Mouse (Mus musculus) layer of hippocampus, adult 2 months (tissue): ENCODE measurements around the gene Tm7sf2. TPM values are rescaled to one million over a fixed set of nuclear protein-coding genes. Genes with fewer than 3 reads are reported as not detected.
"Not testable (repeated sequence)": the region's sequence is repeated elsewhere in the genome, so short reads cannot be mapped to it uniquely, and the experiment has no call there.

Experiments
- DNase-seq, 2 experiments: peaks; one replicate each; pipeline ENCODE4 v3.0.0; 2022; ENCODE audit warnings: low spot score in 2 of 2
- H3K27ac ChIP-seq: fragments of 200-600 bp; 2 replicates; pipeline ENCODE4 v1.8.1; 2022
- H3K4me3 ChIP-seq: fragments of 200-600 bp; 2 replicates; pipeline ENCODE4 v1.8.1; 2022; ENCODE audit warnings: mild to moderate bottlenecking
- CTCF ChIP-seq: fragments of 200-600 bp; conservative IDR thresholded peaks from 2 replicates; pipeline ENCODE4 v1.8.1; 2022; ENCODE audit warnings: antibody characterized with exemption, mild to moderate bottlenecking, moderate library complexity
- total RNA-seq, 2 experiments: library from RNA; stranded (reverse); gene quantifications; 2 replicates each; pipeline ENCODE4 v1.2.3; 2021

The Tm7sf2 gene
- total RNA-seq, 2 experiments from 2014 or later: 25.3 to 26.0 TPM

- H3K27ac ChIP-seq: peak within 1 kb of the TSS; percentile 99
- peak; percentile 89 to 95 for DNase-seq
- peak within 1 kb of the TSS; percentile 99 for H3K4me3 ChIP-seq
- no peak for TF ChIP-seq CTCF
Observed at GRCm38 (mm10) chr19:6046294-6047153, 21.6 kb downstream of the Tm7sf2 start, which contains the start of gene Syvn1. TSS of gene Syvn1 (plus strand) at chr19:6046576.

DNA sequence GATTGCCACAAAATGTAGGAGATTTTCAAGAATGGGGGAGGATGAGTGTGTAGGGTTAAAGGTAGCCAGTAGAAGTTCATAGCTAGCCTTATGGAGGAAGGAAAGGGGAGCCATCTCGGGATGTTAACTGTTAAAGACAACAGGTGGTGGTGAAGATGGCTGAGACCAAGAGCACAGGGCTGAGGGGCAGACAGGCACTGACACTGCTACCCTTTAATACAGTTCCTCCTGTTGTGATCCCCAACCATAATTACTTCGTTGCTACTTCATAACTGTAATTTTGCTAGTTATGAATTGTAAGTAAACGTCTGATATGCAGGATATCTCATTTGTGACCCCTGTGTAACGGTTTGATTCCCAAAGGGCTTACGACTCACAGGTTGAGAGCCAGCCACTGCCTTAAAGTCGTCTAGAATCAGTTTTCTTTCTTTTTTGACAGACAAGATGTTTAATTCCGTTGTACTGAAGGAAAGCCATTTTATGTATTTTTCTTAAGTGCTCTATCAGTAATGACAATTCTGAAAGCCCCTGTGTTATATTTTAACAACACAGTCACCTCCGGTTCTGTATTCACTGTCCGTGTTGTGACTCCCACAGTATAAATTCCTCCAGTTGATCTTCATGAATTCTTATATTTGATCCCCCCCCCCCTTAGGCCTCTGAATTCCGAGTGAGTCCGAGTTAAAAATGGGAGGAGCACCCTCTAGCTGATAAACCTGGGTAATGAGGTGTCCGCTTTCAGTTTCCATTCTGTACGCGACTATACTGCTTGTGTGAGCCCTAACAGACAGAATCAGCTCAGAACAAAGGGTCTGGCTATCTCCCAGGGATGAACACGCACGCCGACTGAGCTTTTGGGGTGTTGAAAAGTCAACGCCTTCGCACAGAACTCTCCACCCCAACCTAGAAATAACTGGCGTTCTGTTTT is 22.5 kb downstream of the Tm7sf2 start:
- DNase-seq: no peak
- H3K27ac ChIP-seq: peak overlapping the region; percentile 99
- peak; percentile 34 for TF ChIP-seq CTCF
- H3K4me3 ChIP-seq: peak overlapping the region; percentile 99

DNA sequence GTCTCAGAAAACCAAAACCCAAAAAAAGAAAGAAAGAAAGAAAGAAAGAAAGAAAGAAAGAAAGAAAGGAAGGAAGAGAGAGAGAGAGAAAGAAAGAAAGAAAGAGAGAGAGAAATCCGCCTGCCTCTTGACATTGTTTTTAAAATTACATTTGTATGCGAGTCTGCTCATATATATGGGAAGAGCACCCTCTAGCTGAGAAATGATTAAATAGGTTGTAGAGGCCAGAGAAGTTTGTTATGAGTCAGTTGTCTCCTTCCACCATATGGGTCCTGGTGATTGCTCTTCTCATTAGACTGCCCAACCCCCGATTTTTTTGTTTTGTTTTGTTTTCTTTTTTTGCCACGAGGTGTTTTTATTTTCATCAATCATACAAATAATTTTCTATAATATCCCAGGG is 24.1 kb downstream of the Tm7sf2 start:
- DNase-seq, H3K4me3 ChIP-seq, H3K27ac ChIP-seq: not testable (repeated sequence)
- peak; percentile 71 for TF ChIP-seq CTCF

- no peak overlapping the region for H3K27ac ChIP-seq
- no peak for TF ChIP-seq CTCF
- no peak overlapping the region for H3K4me3 ChIP-seq
- DNase-seq: no peak
Observed at GRCm38 (mm10) chr19:6042293-6042692, 25.9 kb downstream of the Tm7sf2 start.

- H3K27ac ChIP-seq: no peak overlapping the region
- no peak for DNase-seq
- no peak overlapping the region for H3K4me3 ChIP-seq
- TF ChIP-seq CTCF: peak; percentile 56
Observed at GRCm38 (mm10) chr19:6040002-6040401, 28.2 kb downstream of the Tm7sf2 start.

GRCm38 (mm10) chr19:6038326-6038725 is 29.8 kb downstream of the Tm7sf2 start:
- TF ChIP-seq CTCF: no peak
- Histone ChIP-seq H3K27ac (no peak overlapping the region), H3K4me3 (no peak overlapping the region)
- no peak for DNase-seq

DNA sequence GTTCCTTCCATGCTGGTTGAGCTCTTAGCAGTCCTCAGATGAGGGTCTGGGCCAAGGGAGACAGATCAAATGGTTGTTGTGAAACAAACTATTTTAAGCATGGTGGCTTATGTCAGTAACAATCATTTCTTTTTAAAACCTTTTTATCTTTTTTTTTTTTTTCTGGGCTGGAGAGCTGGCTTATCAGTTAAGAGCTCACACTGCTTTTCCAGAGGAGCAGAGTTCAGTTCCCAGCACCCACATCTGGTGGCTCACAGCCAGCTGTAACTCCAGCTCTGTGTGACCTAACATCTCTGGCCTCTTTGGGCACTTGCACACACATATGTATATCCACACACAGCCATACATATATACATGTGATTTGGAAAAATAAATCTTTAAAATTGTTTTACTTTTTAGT is 30.5 kb downstream of the Tm7sf2 start:
- Histone ChIP-seq H3K4me3 (no peak overlapping the region), H3K27ac (no peak overlapping the region)
- no peak for DNase-seq
- no peak for TF ChIP-seq CTCF

- no peak for TF ChIP-seq CTCF
- H3K4me3 ChIP-seq: no peak overlapping the region
- DNase-seq: no peak
- H3K27ac ChIP-seq: no peak overlapping the region
Observed at GRCm38 (mm10) chr19:6035966-6036585, 32.1 kb downstream of the Tm7sf2 start.

DNA sequence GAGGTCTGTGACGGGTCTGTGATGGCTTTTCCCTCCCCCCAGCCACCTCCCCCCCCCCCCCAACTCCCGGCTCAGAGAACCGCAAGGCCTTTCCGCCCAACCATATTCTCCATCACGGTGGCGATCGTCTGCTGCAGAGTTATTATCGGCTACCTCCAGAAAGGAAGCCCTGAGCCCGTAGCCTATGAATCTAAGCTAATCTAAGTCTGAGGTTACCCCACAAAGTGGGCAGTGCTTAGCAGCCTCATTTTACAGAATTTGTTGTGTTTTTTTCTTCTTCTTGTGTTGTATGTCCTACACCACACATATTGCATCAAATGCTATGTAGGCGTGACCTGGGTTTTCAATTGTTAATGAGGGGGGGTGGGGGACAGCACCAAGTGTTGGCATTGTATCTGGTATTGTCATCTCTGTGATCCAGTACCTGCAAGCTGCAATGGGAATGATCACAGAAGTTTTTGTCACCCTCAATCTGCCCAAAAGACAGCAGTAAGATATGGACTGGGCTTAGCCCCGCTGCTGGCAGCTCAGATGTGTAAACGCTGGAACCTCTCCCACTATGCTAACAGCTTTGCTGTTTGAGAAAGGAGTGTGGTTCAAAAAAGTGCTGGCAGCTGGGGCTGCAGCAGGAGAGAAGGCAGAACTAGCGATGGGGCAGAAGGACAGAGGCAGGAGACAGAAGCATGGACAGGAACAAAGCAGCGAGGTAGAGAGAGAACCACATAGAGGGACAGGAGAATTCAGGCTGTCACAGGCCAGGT is 37.5 kb downstream of the Tm7sf2 start:
- TF ChIP-seq CTCF: no peak
- DNase-seq: no peak
- no peak overlapping the region for H3K27ac ChIP-seq
- H3K4me3 ChIP-seq: no peak overlapping the region

DNA sequence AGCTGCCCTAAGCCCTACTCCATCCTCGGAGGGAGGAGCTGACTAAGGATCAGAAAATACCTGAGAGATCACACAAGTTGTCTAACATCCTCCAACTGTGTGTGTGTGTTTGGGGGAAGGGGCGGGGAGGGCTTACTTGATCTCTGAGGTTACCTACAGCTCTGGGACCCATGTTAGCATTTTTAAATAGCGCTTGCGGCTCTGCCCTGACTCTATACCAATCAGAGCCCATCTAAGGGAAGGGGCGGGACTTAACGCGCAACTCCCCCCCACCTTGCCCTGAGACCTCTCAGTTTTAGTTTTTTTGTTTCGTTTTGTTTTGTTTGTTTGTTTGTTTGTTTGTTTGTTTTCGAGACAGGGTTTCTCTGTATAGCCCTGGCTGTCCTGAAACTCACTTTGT is 38.7 kb downstream of the Tm7sf2 start:
- no peak for TF ChIP-seq CTCF

DNA sequence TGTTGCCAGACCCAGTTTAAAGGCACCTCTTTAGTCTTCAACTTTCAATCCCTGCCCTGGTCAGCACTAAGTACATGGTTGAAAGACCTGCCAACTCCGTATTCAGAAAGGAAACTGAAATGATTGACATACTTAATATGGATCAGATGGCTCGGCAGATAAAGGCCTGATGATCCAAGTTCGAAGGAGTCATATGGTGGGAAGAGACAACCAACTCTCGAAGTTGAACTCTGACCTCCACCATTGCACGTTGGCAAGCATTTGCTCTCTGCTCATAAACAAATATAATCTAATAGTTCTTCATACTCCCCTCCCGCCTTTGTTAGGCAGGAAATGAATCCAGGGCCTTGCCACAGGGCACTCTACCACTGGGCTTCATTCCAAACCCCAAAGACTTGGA is 39.2 kb downstream of the Tm7sf2 start:
- DNase-seq: no peak
- H3K4me3 ChIP-seq: no peak overlapping the region
- no peak overlapping the region for H3K27ac ChIP-seq
- no peak for TF ChIP-seq CTCF

More for the DNA sequence above, 38.7 kb downstream of the Tm7sf2 start:
- no peak overlapping the region for H3K27ac ChIP-seq
- no peak for DNase-seq
- H3K4me3 ChIP-seq: no peak overlapping the region

DNA sequence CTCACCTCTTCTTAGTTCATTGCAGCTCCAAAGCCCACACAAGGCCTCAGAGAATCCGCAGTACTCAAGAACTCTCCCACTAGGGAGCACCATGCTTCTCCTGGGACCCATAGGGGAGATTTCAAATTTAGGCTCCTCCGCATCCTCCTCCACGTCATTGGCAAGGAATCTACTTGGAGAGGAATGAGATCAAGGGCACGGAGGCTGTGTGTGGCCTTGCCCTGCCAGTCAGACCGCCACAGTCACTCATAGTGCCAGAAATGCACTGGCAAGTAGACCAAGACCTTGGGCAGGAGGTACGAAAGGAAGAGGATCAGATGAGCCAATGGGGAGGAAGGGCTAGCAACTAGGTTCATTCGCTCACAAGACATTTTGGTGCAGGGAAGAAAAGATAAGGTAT is 44.2 kb downstream of the Tm7sf2 start:
- TF ChIP-seq CTCF: no peak
- no peak for DNase-seq
- Histone ChIP-seq H3K27ac (no peak overlapping the region), H3K4me3 (no peak overlapping the region)

DNA sequence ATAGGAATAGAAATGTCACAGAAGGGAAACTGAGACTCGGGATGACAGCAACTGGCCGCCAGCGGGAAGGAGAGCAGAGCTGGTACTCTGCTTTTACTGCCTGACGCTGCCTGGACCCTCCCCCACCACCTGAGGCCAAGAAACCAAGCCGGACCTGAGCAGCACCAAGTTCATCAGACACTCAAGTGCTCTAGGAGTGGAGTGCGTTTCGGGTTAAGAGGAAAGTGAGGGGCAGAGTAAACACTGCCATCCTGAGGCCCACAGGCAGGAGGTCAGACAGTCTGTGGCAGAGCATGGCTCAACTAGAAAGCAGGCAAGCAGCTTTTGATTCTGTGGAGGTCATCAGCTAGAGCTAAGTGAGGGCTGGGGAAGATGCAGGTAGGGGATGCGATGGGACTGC is 45.1 kb downstream of the Tm7sf2 start:
- no peak overlapping the region for H3K27ac ChIP-seq
- TF ChIP-seq CTCF: no peak
- DNase-seq: no peak
- no peak overlapping the region for H3K4me3 ChIP-seq
